Mouse (Mus musculus) embryonic facial prominence, embryonic 13.5 days (tissue): Measurements from ENCODE around the gene Ppfia1. TPM values are rescaled to one million over a fixed set of nuclear protein-coding genes. Genes with fewer than 3 reads are reported as not detected.
A peak's percentile ranks its signal among the peaks of the same experiment; 100 is the strongest.

Experiments used
- ATAC-seq: fragments of 200-750 bp; cut with Nextera tagmentation; 2 replicates; pipeline ENCODE4 v1.8.0; 2017; ENCODE audit warnings: low read depth; ENCODE audit not compliant: insufficient number of reproducible peaks, insufficient read depth, low FRiP score, low TSS enrichment
- H3K27ac ChIP-seq: fragments of 300-500 bp; sonication (generic); 2 replicates; pipeline ENCODE4 v1.5.1; 2015; ENCODE audit warnings: moderate library complexity, mild to moderate bottlenecking, inconsistent platforms
- H3K27me3 ChIP-seq: fragments of 300-500 bp; sonication (generic); 2 replicates; pipeline ENCODE4 v1.6.1; 2015; ENCODE audit warnings: mild to moderate bottlenecking, inconsistent platforms
- H3K36me3 ChIP-seq: fragments of 300-500 bp; sonication (generic); 2 replicates; pipeline ENCODE4 v1.6.1; 2015; ENCODE audit warnings: mild to moderate bottlenecking, inconsistent platforms
- H3K4me1 ChIP-seq: fragments of 300-500 bp; sonication (generic); 2 replicates; pipeline ENCODE4 v1.6.1; 2015; ENCODE audit warnings: inconsistent platforms
- H3K4me2 ChIP-seq: fragments of 300-500 bp; sonication (generic); 2 replicates; pipeline ENCODE4 v1.6.1; 2015; ENCODE audit warnings: moderate library complexity, mild to moderate bottlenecking, inconsistent platforms
- H3K4me3 ChIP-seq: fragments of 300-500 bp; sonication (generic); 2 replicates; pipeline ENCODE4 v1.5.1; 2015; ENCODE audit warnings: mild to moderate bottlenecking, inconsistent platforms
- H3K9ac ChIP-seq: fragments of 300-500 bp; sonication (generic); 2 replicates; pipeline ENCODE4 v1.6.1; 2015; ENCODE audit warnings: mild to moderate bottlenecking, inconsistent platforms
- H3K9me3 ChIP-seq: fragments of 300-500 bp; sonication (generic); 2 replicates; pipeline ENCODE4 v1.6.1; 2016; ENCODE audit warnings: inconsistent platforms
- WGBS: fragments of 180-500 bp; shearing (Covaris S2); methylation state at CpG from one replicate; pipeline ENCODE4 v1.1.7; 2015; ENCODE audit warnings: mixed read lengths; 5-methylcytosine and 5-hydroxymethylcytosine counted together
- polyA plus RNA-seq: library from polyadenylated mRNA; unstranded; fragments of >200 nt; fragmentation: Nextera tagmentation; extraction: Ambion mirVana; gene quantifications from 2 replicates; pipeline ENCODE4 v1.2.1, GENCODE M21; 2015

Ppfia1 gene
- polyA plus RNA-seq, 1 experiment from 2014 or later: 40.6 TPM

DNA sequence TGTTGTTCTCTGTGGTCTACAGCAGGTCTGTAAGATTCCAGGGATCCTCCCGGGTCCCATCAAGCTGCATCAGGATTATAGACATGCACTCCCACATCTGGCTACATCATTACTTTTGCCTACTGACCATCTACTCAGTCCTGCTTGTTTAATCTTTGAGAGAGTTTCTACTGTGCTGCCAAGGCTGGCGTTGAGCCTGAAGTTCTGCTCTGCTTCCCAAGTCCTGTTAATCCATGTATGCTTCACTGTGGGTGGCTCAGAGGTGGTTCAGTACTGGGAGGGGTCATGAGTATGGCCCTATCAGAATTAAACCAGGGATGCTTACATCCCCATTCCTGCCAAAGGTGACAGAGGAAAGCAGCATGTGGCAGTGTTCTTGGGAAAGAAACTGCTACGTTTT, 77.8 kb downstream of the Ppfia1 start:
- Histone ChIP-seq H3K4me1 (no peaks in the 10 kb centered on the region), H3K4me3 (no peak overlapping the region), H3K36me3 (peaks cover 47% of the 10 kb centered on the region), H3K9me3 (no peaks in the 10 kb centered on the region), H3K9ac (no peak overlapping the region), H3K27me3 (no peaks in the 10 kb centered on the region), H3K4me2 (no peak overlapping the region), H3K27ac (no peak overlapping the region)
- WGBS: 88% methylated on average over 3 of the region's 3 CpGs
- ATAC-seq: no peak

GRCm38 (mm10) chr7:144473486-144473885, 80.0 kb downstream of the Ppfia1 start:
- H3K27ac ChIP-seq: no peak overlapping the region
- WGBS: 70% methylated on average over 4 of the region's 4 CpGs
- no peak overlapping the region for H3K4me2 ChIP-seq
- no peak overlapping the region for H3K9ac ChIP-seq
- no peaks in the 10 kb centered on the region for H3K27me3 ChIP-seq
- H3K4me3 ChIP-seq: no peak overlapping the region
- H3K9me3 ChIP-seq: no peaks in the 10 kb centered on the region
- H3K36me3 ChIP-seq: peaks cover 26% of the 10 kb centered on the region
- H3K4me1 ChIP-seq: peaks cover 13% of the 10 kb centered on the region
- no peak for ATAC-seq

DNA sequence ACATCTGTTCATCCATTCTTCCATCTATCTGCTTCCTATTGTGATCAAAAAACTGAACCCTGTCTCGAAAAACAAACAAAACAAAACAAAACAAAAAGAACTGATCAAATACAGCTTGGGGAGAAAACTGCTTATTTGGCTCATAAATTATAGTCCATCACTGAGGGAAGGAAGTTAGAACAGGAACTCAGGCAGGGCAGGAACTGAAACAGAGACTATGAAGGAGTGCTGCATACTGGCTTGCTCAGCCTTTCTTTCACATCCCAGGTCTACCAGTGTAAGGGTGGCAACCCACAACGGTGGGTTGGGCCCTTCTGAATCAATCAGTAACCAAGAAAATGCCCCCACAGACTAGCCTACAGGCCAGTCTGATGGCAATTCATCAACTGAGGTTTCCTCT, 82.4 kb downstream of the Ppfia1 start:
- peak overlapping the region; percentile 97 for H3K4me3 ChIP-seq
- H3K4me2 ChIP-seq: peak overlapping the region; percentile 83
- peak overlapping the region; percentile 72 for H3K27ac ChIP-seq
- H3K4me1 ChIP-seq: peaks cover 19% of the 10 kb centered on the region
- 84% methylated on average over 2 of the region's 2 CpGs for WGBS
- no peaks in the 10 kb centered on the region for H3K9me3 ChIP-seq
- no peaks in the 10 kb centered on the region for H3K27me3 ChIP-seq
- peaks cover 19% of the 10 kb centered on the region for H3K36me3 ChIP-seq
- H3K9ac ChIP-seq: peak overlapping the region; percentile 98
- no peak for ATAC-seq

DNA sequence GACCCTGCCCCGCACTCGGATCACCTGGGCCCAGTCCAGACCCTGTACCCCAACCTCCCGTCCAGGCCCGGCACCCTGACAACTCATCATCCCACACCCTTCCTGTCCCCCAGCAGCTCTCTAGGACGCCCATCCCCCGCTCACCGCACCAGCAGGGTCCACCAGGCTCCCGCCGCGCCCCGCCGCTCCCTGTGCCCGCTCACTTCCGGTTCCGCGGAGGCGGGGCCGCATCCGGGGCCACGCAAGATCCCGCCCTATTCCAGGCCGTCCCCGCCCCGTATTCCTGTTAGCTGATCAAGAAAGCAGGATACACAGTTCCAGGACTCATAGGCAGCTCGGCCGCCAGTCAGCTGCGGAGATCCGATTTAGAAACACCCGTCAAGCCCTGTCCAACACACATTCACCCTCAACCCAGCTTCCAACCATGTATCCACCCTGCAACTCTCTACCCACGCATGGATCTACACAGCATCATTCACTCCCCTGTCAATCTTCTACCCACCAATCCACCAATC, 82.9 kb downstream of the Ppfia1 start, which contains the start of gene Cttn:
Cttn (minus strand) TSS at position 465 of the 515 bp plus-strand sequence.
- ATAC-seq: peak; percentile 90
- peak within 1 kb of the TSS; percentile 97 for H3K4me3 ChIP-seq
- peaks cover 18% of the 10 kb centered on the region for H3K36me3 ChIP-seq
- WGBS: 1% methylated on average over 30 of the region's 30 CpGs
- no peaks in the 10 kb centered on the region for H3K27me3 ChIP-seq
- H3K4me1 ChIP-seq: peaks cover 19% of the 10 kb centered on the region
- peak within 1 kb of the TSS; percentile 98 for H3K9ac ChIP-seq
- H3K9me3 ChIP-seq: no peaks in the 10 kb centered on the region
- H3K27ac ChIP-seq: peak within 1 kb of the TSS; percentile 72
- peak within 1 kb of the TSS; percentile 83 for H3K4me2 ChIP-seq

- peaks cover 20% of the 10 kb centered on the region for H3K36me3 ChIP-seq
- ATAC-seq: peak; percentile 69
Observed at GRCm38 (mm10) chr7:144469908-144470544, 83.5 kb downstream of the Ppfia1 start.

DNA sequence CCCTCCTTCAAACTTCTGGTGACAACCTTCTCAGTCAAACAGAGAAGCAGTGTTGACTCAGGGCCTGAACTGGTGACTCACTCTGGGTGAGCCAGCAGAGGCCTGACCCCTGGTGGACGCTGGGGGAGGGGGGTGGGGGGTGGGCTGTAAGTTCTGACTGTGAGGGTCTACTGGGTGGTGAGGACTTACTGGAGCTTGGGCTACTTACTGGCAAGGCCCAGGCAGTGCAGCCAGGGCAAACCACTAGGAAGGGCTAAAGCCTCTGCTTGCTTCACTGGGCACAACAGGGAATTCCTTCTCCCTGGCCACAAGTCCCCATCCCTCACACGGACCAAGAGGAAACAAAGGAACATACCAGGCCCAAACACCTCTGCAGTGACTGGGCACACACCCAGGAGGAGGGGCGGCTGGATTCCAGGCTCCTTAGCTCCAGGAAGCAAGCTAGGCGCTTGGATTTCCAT, 84.3 kb downstream of the Ppfia1 start:
- H3K36me3 ChIP-seq: peaks cover 28% of the 10 kb centered on the region
- H3K4me3 ChIP-seq: peak overlapping the region; percentile 97
- H3K9me3 ChIP-seq: no peaks in the 10 kb centered on the region
- H3K4me1 ChIP-seq: peaks cover 19% of the 10 kb centered on the region
- H3K4me2 ChIP-seq: peak overlapping the region; percentile 83
- no peak for ATAC-seq
- H3K27me3 ChIP-seq: no peaks in the 10 kb centered on the region
- whole genome bisulfite sequencing: 23% methylated on average over 4 of the region's 4 CpGs
- H3K9ac ChIP-seq: peak overlapping the region; percentile 98
- H3K27ac ChIP-seq: peak overlapping the region; percentile 39; the same call in 1 of the 2 replicates

More at GRCm38 (mm10) chr7:144469908-144470544, 83.5 kb downstream of the Ppfia1 start:
- no peaks in the 10 kb centered on the region for H3K9me3 ChIP-seq
- H3K4me2 ChIP-seq: peak overlapping the region; percentile 83
- H3K4me1 ChIP-seq: peaks cover 19% of the 10 kb centered on the region
- no peaks in the 10 kb centered on the region for H3K27me3 ChIP-seq
- peak overlapping the region; percentile 98 for H3K9ac ChIP-seq
- 2% methylated on average over 31 of the region's 31 CpGs for WGBS
- H3K27ac ChIP-seq: peak overlapping the region; percentile 72
- peak overlapping the region; percentile 97 for H3K4me3 ChIP-seq

DNA sequence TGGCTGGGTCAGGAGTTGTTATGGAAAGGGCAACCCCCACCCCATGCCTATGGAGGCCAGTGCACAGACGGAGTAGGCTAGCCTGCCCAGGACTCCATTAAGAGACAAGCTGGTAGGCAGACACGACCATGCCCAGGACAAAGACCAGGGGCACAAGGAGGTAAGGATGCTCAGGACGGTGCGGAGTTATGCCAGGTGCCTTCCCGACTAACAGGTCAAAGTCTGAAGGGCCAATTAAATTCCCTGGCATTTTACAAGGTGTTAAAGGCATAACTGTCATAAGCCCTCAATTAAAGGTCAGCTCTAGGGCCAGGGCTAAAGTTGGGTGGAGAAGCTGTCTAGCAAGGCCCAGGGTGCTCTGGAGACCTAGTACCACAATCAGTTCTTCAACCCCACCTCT, 84.8 kb downstream of the Ppfia1 start:
- Histone ChIP-seq H3K4me1 (peaks cover 19% of the 10 kb centered on the region), H3K36me3 (peaks cover 32% of the 10 kb centered on the region), H3K4me3 (0 out of 2 replicates have a peak overlapping the region, but pooled peaks have one; percentile 97), H3K4me2 (peak overlapping the region; percentile 83), H3K9me3 (no peaks in the 10 kb centered on the region), H3K27ac (no peak overlapping the region), H3K9ac (peak overlapping the region; percentile 98), H3K27me3 (no peaks in the 10 kb centered on the region)
- WGBS: 86% methylated on average over 5 of the region's 5 CpGs
- ATAC-seq: no peak

- Histone ChIP-seq H3K27me3 (no peaks in the 10 kb centered on the region), H3K9me3 (no peaks in the 10 kb centered on the region), H3K4me2 (no peak overlapping the region), H3K4me1 (no peaks in the 10 kb centered on the region), H3K36me3 (peaks cover 88% of the 10 kb centered on the region), H3K9ac (no peak overlapping the region), H3K27ac (no peak overlapping the region), H3K4me3 (no peak overlapping the region)
- WGBS: 83% methylated on average over 7 of the region's 7 CpGs
- ATAC-seq: no peak
Observed at GRCm38 (mm10) chr7:144462577-144462976, 91.0 kb downstream of the Ppfia1 start.

DNA sequence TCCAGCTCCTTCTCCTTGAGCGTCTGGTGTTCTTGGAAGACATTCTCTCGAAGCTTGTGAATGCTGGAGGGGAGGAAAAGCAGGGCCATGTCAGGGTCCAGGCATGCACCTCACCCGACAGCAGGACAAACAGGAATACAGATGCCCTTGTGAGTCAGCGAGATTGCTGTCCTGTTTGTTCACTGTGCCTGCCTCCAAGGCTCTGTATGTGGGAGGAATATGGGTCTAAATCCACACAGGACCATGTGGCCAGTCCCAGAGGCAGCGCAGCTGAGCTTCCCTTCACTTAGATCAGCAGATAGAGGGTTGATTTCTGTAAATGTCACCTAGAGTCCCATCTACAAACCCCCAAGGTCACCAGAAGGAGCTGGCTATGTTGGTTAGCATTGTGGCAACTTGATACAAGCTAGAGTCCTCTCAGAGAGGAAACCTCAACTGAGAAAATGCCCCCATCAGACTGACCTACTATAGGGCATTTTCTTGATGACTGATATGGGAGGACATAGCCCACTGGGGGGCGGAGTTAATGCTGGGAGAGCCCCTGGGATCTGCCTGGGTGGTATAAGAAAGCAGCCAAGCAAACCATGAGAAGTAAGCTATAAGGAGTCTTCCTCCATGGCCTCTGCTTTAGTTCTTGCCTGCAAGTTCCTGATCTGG, 92.2 kb downstream of the Ppfia1 start:
- H3K27me3 ChIP-seq: no peaks in the 10 kb centered on the region
- no peak overlapping the region for H3K27ac ChIP-seq
- H3K4me3 ChIP-seq: no peak overlapping the region
- no peak for ATAC-seq
- H3K4me1 ChIP-seq: no peaks in the 10 kb centered on the region
- H3K4me2 ChIP-seq: no peak overlapping the region
- H3K9ac ChIP-seq: no peak overlapping the region
- 90% methylated on average over 6 of the region's 6 CpGs for WGBS
- H3K9me3 ChIP-seq: no peaks in the 10 kb centered on the region
- peaks cover 96% of the 10 kb centered on the region for H3K36me3 ChIP-seq

DNA sequence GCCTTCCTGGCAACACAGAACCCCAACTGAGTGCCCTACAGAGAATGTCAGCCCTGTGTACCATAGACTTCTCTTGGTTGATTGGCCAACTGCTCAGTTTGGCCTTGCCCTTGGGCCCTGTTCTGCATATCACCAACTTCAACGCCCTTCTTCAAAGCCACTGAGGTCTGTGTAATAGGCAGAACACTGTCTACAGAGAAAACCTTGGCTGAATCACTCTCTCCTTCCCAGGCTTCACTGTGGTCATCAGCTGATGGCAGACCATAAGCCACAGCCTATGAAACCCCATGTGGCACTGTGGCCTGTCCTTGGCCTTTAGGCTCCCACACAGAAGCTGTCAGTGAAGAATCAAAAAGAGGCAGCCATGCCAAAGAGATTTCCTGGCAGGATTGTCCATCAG, 94.6 kb downstream of the Ppfia1 start:
- no peaks in the 10 kb centered on the region for H3K27me3 ChIP-seq
- H3K9ac ChIP-seq: no peak overlapping the region
- H3K36me3 ChIP-seq: peaks cover 98% of the 10 kb centered on the region
- no peak overlapping the region for H3K4me3 ChIP-seq
- 100% methylated on average over 1 of the region's 1 CpGs for WGBS
- H3K27ac ChIP-seq: no peak overlapping the region
- ATAC-seq: no peak
- H3K4me2 ChIP-seq: no peak overlapping the region
- H3K9me3 ChIP-seq: no peaks in the 10 kb centered on the region
- no peaks in the 10 kb centered on the region for H3K4me1 ChIP-seq

DNA sequence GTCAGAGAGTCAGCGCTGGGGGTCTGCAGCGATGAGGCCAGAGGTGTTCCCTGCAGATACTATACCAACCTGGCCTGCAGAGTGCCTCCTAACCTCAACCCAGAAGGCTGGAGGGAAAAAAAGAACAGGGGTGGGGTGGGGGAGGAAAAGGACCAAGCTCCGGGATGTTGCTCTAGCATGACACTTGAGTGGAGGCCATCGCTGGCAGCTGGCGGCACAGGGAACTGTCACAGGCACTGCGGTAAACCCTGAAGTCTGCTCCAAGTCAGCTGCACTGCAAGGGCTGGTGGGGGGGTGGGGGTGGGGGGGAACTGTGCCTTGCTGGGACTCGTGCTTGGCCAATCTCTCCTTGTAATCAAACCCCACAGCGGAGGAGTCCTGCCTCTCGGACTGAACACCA, 102.9 kb downstream of the Ppfia1 start:
- H3K4me3 ChIP-seq: no peak overlapping the region
- H3K4me2 ChIP-seq: no peak overlapping the region
- H3K27ac ChIP-seq: no peak overlapping the region
- H3K9me3 ChIP-seq: no peaks in the 10 kb centered on the region
- no peak for ATAC-seq
- 87% methylated on average over 9 of the region's 9 CpGs for WGBS
- H3K9ac ChIP-seq: no peak overlapping the region
- H3K36me3 ChIP-seq: peaks cover 99% of the 10 kb centered on the region
- H3K27me3 ChIP-seq: no peaks in the 10 kb centered on the region
- no peaks in the 10 kb centered on the region for H3K4me1 ChIP-seq
